Mouse (Mus musculus) stomach, postnatal 0 days (tissue): ENCODE results near the gene Slc15a1.

ENCODE experiments used
- CTCF ChIP-seq: IDR thresholded peaks from 2 replicates; pipeline ENCODE4 v1.5.1; 2016; ENCODE audit warnings: antibody characterized with exemption, low read depth, mild to moderate bottlenecking, moderate library complexity
- EP300 ChIP-seq: optimal IDR thresholded peaks from 2 replicates; pipeline ENCODE3; 2016; ENCODE audit warnings: antibody characterized with exemption

- no peak for TF ChIP-seq CTCF
- no peak for TF ChIP-seq EP300
Observed at GRCm38 (mm10) chr14:121505485-121505860, 421 bp upstream of the Slc15a1 start.
